Mouse (Mus musculus): Measurements from ENCODE around the gene Zfp950.

The Zfp950 gene

GRCm38 (mm10) chr19:61057581-61057980 is 83.1 kb downstream of the Zfp950 start:
- no peak for DNase-seq (ENCODE audit: low read depth, low spot score)

GRCm38 (mm10) chr19:61056783-61057410 is 83.7 kb downstream of the Zfp950 start:
- no peak for DNase-seq (ENCODE audit: low read depth, low spot score)

GRCm38 (mm10) chr19:61052786-61053185 is 87.9 kb downstream of the Zfp950 start:
- DNase-seq (ENCODE audit: low read depth, low spot score) = no peak

GRCm38 (mm10) chr19:61052008-61052407 is 88.6 kb downstream of the Zfp950 start:
- no peak for DNase-seq (ENCODE audit: low read depth, low spot score)

- no peak for DNase-seq (ENCODE audit: low read depth, low spot score)
Measured at GRCm38 (mm10) chr19:61051151-61051550, 89.5 kb downstream of the Zfp950 start.

GRCm38 (mm10) chr19:61049413-61049812 is 91.2 kb downstream of the Zfp950 start:
- no peak for DNase-seq (ENCODE audit: low read depth, low spot score)

GRCm38 (mm10) chr19:61048646-61049045 is 92.0 kb downstream of the Zfp950 start:
- no peak for DNase-seq (ENCODE audit: low read depth, low spot score)

- no peak for DNase-seq (ENCODE audit: low read depth, low spot score)
Measured at GRCm38 (mm10) chr19:61039151-61039550, 101.5 kb downstream of the Zfp950 start.

GRCm38 (mm10) chr19:61031570-61031969 is 109.1 kb downstream of the Zfp950 start:
- no peak for DNase-seq (ENCODE audit: low read depth, low spot score)

GRCm38 (mm10) chr19:61021939-61022566 is 118.6 kb downstream of the Zfp950 start:
- no peak for DNase-seq (ENCODE audit: low read depth, low spot score)

GRCm38 (mm10) chr19:61021502-61021901 is 119.1 kb downstream of the Zfp950 start:
- DNase-seq (ENCODE audit: low read depth, low spot score) = no peak

GRCm38 (mm10) chr19:61017477-61018266 is 123.0 kb downstream of the Zfp950 start:
- DNase-seq (ENCODE audit: low read depth, low spot score) = no peak

GRCm38 (mm10) chr19:61009266-61009665 is 131.4 kb downstream of the Zfp950 start:
- no peak for DNase-seq (ENCODE audit: low read depth, low spot score)

Data from retina, adult 2 months (tissue).